Comparison of ENCODE assay signal across 17 mouse cellular contexts in the genomic region with DNA sequence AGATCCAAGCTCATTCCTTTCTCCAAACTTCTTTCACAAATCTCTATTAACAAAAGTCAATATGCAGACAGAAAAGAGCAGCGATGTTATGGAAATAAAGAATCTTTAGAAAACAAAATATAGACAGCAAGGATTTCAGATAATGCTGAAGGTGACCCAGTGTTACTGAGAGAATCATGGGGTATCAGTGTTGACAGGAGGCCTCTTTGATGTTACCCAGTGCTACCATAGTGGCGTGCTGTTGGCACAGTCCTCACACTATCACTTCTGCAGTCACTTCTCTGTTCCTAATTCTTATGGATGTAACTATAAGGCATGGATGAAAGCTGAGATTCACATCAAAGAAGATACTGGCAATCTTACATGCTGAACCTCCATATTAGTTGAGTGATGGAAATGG.
"Had no signal": no experiment of that assay in that cellular context is flagged by ENCODE, and none has a peak within 500 bp of the region (broad histone marks: within the 10 kb centered on the region; RNA-seq: fewer than 3 reads in every experiment).

No protein-coding gene starts in this region.

- H3K27ac ChIP-seq: lung, embryonic 15.5 days; macrophage; midbrain, embryonic 13.5 days; midbrain, embryonic 15.5 days; neural tube, embryonic 12.5 days; stomach, embryonic 15.5 days; stomach, postnatal 0 days had no signal

- H3K27me3 ChIP-seq: lung, embryonic 15.5 days; megakaryocyte, embryonic 14.5 days; midbrain, embryonic 13.5 days; midbrain, embryonic 15.5 days; neural tube, embryonic 12.5 days; stomach, embryonic 15.5 days had no signal

- H3K9me3 ChIP-seq: lung, embryonic 15.5 days; megakaryocyte, embryonic 14.5 days; midbrain, embryonic 13.5 days; midbrain, embryonic 15.5 days; neural tube, embryonic 12.5 days; stomach, embryonic 15.5 days had no signal

- H3K36me3 ChIP-seq: lung, embryonic 15.5 days; midbrain, embryonic 13.5 days; midbrain, embryonic 15.5 days; neural tube, embryonic 12.5 days; stomach, embryonic 15.5 days had no signal

- H3K4me2 ChIP-seq: lung, embryonic 15.5 days; midbrain, embryonic 11.5 days; midbrain, embryonic 13.5 days; midbrain, embryonic 15.5 days; neural tube, embryonic 12.5 days; stomach, embryonic 15.5 days had no signal

- ATAC-seq: lung, postnatal 0 days had no signal

- H3K9ac ChIP-seq: lung, embryonic 15.5 days; midbrain, embryonic 13.5 days; midbrain, embryonic 15.5 days; neural tube, embryonic 12.5 days; stomach, embryonic 15.5 days had no signal

- DNase-seq: lung, adult 2 months; lung, postnatal 14 days; lung, postnatal 36 days; right cerebral cortex, postnatal 14 days; thymus, adult 2 months; thymus, postnatal 25 days; thymus, postnatal 4 days had no signal

- H3K4me1 ChIP-seq: lung, embryonic 15.5 days; megakaryocyte, embryonic 14.5 days; midbrain, embryonic 13.5 days; midbrain, embryonic 15.5 days; neural tube, embryonic 12.5 days; stomach, embryonic 15.5 days had no signal

- H3K4me3 ChIP-seq: lung, embryonic 15.5 days; megakaryocyte, embryonic 14.5 days; midbrain, embryonic 13.5 days; midbrain, embryonic 15.5 days; neural tube, embryonic 12.5 days; stomach, embryonic 15.5 days had no signal
